Mouse (Mus musculus) G1E-ER4 (cell line): ENCODE measurements around the gene Tmem179b. TPM values are rescaled to one million over a fixed set of nuclear protein-coding genes. Genes with fewer than 3 reads are reported as not detected.

Experiments
- GATA1 ChIP-seq: IDR thresholded peaks from one replicate; pipeline ENCODE4 v1.8.0; 2012; ENCODE audit warnings: low read length, inconsistent platforms
- polyA plus RNA-seq: library from polyadenylated mRNA; stranded (reverse); fragments of >175 nt; gene quantifications from 2 replicates; pipeline ENCODE4 v1.2.3, GENCODE M21; 2012

Tmem179b gene
- polyA plus RNA-seq, 1 experiment: 50.4 TPM

DNA sequence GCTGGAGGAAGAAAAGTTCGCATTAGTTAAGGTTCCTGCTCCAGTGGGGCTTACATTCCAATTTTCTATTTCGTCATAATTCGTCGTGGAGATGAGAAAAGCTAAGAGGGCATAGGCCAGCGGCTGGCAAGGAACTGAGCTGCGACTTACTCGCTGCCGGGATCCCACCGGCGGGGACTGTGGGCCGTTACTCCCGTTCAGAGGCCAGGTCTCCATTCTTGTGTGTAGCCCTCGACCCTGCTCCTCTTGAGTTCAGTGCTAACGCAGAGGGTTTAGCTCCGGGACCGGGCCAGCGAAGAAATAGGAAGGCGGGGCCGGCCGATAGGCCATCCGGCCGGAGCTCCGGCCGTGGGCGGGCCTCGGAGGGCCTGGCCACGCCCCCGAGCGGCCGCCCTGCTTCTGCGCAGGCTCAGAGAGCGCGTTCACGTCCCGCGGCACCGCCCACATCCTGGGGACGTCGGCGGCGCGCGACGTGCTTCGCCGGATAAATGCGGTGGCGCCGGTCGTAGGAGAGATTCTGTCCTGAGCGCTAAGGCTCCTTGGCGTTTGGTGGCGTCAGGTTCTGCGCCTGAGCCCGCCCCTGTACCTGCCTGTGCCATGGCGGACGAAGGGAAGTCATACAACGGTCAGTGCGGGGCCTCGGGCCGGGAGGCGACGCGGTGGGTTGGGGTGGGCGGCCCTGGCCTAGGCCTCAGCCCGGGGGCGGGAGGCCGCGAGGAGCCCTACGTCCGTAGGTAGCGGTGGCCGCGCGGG is 17.5 kb downstream of the Tmem179b start, which contains the start of gene Nxf1:
Gene Nxf1 (plus strand): TSS at position 439 of the 753 bp plus-strand sequence.
- TF ChIP-seq GATA1: no peak

DNA sequence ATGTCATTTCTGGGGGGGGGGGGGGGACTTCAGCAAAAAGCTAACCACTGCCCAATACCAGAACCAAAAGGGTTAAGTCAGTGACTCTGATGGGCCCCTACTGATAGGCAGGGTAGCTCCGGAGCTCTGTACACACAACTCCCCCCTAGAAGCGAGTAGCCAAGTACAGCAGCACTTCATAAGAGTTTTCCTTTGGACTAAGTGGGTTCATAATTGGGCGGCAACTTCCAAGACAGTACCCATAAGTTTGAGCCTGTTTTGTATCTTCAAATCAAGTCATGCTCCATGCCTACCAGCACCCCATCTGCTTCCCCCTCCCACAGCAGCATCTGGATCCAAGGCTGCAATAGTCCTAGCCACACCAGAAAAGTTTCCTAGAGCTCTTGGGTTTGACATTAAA is 18.6 kb downstream of the Tmem179b start:
- no peak for TF ChIP-seq GATA1

DNA sequence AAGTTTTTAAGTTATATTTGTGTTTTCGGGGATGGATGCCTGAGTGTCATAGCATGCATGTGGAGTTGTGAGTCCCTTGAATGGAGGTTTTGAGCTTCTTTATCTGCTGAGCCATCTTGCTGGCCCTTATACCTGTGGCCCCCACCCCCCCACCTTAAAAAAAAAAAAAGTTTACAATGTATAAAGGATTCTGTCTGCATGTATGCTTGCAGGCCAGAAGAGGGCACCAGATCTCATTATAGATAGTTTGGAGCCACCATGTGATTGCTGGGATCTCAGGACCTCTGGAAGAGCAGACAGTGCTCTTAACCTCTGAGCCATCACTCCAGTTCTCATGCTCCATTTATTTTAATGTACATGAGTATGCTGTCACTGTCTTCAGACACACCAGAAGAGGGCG is 26.9 kb downstream of the Tmem179b start:
- TF ChIP-seq GATA1: no peak

DNA sequence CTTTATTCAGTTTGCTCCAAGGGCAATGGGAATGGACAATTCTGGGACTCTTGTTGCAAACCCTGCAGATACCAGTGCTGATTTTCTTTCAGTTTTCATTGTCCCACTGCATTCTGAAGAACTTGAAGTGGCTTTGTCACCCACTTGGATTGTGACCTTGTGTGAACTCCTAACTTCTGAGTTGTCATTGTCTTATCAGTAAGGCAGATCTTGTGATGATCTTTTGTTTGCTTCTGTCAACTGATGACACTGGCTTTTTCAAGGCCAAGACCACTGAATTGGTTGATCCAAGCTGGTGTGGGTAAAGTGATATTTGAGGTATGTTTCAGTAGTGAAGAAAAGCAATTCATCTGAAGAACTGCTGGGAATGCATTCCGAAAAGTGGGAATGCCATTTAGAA is 28.9 kb downstream of the Tmem179b start:
- TF ChIP-seq GATA1: no peak

DNA sequence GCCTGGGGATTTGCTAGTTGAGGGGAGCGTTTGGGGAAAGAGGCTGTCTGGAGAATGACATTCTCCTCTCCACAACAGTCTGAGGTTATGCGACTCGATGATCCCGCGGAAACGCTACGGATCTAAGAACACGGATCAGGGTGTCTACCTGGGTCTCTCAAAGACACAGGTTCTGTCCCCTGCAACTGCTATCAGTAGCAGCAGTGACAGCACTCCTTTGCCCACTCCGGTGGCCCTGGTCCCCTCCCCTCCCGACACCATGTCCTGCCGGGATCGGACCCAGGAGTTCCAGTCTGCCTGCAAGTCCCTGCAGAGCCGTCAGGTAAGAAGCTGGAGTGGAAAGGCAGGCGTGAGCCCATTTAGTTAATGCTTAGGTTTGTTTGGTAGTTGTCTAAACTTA is 32.1 kb downstream of the Tmem179b start:
- TF ChIP-seq GATA1: no peak

DNA sequence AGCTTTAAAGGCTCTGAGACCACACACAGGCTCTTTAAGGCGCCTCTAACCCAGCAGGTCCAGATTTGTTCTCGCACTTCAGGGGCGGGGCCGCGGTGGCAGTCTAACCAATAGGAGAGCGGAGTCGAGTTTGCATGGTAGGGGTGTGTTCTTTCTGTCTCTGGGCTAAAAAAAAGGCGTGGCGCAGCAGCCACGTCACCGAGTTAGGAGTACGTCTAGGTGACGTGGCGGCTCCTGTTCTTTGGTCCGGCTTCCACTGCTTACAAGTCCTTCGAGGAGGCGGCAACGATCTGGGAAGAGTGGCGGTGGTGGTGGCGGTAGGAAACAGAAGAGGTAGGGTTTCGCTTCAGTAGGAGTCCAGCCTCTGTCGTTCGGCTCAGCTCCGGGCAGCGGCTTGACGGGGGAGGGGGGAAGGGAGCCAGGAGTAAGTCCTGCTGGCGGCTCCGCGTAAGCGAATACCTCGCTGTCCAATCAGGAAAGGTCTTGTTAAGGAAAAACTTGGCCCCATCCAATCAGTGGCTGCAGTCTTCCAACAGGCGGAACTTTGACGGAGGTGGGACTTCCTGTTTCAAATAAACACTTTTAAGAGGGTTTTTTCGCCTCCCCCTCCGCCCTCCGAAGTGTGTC is 32.9 kb downstream of the Tmem179b start, which contains the start of gene Stx5a:
Gene Stx5a (plus strand): TSS at position 171 of the 627 bp plus-strand sequence.
- no peak for TF ChIP-seq GATA1

DNA sequence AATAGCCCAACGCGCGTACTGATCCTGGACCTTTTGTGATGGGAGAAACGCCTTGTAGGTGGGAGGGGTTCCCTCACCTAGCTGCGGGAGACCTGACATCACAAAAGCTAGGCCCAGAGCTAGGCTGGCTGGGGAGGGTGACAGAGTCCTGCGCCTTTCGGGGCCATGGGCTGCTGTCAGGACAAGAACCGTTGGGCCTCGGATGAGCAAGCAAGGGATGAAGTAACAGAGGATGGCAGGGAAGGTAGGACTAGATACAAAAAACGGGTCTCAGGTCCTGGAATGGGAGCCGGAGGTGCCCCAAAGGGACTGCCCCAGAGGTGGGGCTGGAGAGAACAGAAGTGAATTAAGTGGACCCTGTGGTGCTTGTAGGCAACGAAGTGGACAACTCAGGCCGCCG is 33.7 kb downstream of the Tmem179b start, which contains the start of gene 1700092M07Rik:
Gene 1700092M07Rik (plus strand): TSS at position 116 of the 400 bp plus-strand sequence.
- no peak for TF ChIP-seq GATA1

DNA sequence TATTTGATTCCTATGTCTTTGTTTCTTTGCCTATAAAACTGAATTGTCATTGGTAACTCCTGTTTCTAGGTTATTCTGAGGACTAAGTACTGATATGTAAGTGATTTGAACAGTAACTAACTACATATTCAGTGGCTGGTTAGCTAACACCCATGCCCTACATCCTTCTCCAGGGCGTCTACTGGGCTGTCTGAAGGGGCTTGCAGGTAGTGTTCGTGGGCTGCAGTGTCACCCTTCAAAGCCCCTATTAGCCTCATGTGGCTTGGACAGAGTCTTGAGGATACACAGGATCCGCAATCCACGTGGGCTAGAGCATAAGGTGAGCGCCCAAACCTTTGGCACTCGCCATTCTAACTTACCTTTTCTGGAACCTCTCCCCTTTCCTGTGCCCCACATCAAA is 34.6 kb downstream of the Tmem179b start:
- TF ChIP-seq GATA1: no peak

DNA sequence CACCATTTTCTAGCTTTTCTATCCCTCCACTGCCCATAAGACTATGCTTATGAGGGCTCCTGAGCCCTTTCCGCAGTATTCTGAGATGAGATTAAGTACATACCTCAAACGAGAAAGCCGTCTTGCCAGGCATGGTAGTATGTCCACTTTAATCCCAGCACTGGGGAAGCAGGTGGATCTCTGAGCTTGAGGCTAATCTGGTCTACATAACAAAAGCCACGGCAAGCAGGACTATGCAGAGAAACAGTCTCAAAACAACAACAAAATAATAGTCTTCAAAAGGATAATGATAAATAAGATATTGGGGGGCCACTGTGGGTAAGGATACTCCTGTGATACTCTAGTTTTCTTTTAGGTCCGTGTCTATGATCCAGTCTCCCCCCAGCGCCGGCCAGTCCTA is 35.4 kb downstream of the Tmem179b start:
- TF ChIP-seq GATA1: no peak

DNA sequence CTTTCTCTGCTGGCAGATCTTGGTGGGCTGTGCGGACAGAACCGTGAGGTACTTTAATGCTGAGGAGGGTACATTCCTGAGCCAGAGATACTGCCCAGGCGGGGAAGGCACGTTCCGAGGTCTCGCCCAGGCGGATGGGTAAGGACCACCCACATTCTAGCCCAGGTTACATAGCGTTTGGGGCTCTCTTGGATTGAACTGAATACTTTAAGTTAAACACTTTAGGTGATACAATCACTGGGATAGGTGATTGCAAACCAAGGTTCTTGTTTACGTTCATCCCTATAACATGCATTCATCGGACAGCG is 38.2 kb downstream of the Tmem179b start:
- TF ChIP-seq GATA1: no peak

DNA sequence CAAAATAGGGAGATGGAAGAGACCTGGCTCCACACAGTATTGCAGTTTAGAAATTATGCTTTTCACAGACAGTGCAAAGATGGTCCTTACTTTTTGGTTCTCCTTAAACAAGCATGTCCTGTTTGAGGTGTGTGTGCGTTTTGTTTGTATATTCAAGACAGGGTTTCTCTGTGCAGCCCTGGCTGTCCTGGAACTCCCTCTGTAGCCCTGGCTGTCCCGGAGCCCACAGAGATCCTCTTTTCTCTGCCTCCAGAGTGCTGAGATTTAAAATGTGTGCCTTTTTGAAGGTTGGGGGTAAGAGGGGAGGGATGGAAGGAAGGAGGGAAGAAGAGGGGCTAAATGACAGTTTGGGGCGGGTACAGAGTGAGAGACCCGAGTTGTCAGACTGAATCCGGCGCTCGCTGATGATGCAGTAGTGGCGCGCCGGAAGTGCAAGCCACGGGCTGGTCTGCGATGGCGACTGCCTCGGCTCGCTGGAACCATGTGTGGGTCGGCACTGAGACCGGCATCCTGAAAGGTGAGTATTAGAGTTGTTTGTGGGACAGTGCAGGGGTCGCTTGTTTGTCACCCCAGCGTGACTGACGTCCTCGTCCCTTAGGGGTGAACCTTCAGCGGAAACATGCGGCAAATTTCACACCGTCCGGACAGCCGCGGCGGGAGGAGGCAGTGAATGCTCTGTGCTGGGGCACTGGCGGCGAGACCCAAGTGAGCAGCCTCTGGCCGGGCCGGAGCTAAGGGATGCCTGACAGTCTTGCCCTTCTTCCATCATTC is 38.7 kb downstream of the Tmem179b start, which contains the start of gene Wdr74:
Gene Wdr74 (plus strand): TSS at position 439 of the 771 bp plus-strand sequence.
- TF ChIP-seq GATA1: no peak

DNA sequence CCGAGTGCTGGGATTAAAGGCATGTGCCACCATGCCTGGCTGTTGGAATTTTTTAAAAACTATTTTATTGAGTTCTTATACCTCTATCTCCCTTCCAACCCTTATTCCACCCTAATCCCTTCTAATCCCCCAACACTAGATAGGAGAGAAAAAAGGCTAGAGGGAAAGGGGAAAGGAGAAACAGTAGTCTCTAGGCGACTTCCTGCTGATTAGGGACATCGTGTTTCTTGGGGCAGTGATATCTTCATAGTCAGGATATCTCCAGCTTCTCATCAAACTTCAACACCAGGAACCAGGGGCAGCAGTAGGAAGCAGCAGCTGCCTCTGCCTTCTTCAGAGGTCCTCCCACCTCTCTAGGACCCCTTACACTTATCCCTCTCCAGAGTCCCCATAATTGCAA is 39.9 kb downstream of the Tmem179b start:
- TF ChIP-seq GATA1: no peak

DNA sequence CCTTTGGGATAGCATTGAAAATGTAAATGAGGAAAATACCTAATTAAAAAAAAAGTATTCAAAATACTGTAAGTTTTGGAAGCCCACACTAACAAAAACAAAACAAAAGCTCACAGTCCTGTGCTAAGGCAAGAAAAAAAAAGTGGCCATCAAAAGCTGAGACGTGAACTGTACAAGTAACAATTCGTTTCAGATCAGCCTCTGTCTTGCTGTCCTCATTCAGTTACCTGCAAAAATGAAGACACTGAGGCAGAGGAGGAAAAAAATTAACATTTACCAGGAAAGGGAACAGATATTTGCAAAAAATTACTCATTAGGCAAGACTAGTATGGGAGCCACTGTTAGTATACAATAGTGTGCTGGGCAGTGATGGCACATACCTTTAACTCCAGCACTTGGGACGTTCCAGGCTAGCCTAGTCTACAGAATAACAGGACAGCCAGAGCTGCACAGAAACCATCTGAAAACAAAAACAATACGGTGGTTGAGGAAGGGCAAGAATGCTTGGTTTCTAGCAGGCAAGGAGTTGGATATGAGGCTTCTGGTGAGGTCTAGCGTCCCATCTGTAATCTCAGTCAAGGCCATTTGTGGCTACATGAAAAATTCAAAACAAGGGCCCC is 46.7 kb downstream of the Tmem179b start:
- no peak for TF ChIP-seq GATA1

DNA sequence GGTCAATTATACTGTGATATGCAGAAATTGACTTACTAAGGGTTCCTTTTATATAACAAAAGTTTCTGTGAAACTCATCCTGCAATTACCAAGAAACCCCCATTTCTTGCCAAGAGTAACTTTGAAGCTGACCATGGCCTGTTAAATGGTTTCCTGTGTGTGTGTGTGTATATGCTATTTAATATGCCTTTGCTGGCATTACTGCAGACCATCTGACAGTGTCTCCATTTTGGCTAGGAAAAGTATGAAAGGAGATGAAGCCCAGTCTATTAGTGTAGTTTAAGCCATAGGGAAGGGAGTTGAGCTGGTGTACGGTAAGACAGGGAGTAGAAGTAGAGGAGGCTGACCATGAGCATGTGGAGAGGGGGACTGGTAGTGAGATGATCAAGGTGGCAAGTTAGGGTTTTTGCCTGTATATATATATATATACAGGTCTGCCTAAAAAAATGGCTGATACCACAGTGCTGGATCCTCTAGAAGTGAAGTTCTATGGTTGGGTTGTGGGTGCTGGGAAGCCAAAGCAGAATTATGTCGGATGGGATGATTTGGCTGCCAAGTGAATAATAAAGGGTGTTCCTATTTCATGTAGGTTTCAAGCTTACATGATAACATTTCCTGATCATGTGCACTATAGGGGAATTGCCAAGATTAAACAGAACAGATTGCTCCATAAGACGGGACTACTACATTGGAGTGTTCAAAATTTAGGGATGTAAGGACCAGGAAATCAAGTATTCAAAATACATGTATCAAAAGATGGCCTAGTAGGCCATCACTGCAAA is 47.5 kb downstream of the Tmem179b start:
- TF ChIP-seq GATA1: no peak

DNA sequence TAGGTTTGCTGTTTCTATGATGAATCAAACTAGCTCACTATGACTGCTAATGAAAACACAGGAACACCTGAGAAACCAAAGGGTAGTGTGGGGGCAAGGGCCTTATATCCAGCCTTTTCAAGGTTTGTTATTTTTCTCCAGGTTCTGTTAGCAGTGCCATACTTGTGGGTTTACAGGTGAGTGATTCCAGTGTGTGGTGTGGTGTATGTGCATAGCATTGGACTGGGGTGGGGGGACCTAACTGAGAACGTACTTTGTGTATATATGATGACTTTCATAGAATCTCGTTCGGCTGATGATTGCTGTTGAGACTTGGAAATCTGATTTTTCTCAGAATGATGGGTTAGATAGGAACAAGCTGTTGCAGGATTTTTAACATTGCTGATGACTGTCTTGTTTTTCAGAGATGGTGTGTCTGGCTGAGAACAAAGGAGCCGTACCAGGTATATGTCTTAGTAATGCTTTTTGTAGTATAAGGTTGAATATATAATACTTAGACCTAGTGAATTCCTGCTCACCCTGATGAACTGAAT is 49.1 kb downstream of the Tmem179b start:
- no peak for TF ChIP-seq GATA1
